Mouse (Mus musculus) lung, adult 18-20 months (tissue): ENCODE results near the gene Pou6f1.
"Not testable (repeated sequence)": the region's sequence is repeated elsewhere in the genome, so short reads cannot be mapped to it uniquely, and the experiment has no call there.

Source experiments
- DNase-seq, 2 experiments: peaks; one replicate each; pipeline ENCODE4 v3.0.0; 2022; ENCODE audit warnings: mixed read lengths in 2 of 2

Gene Pou6f1

GRCm38 (mm10) chr15:100616221-100616620, 16.4 kb upstream of the Pou6f1 start:
- no peak for DNase-seq

- DNase-seq, result peak; percentile 86 to 90
Measured at GRCm38 (mm10) chr15:100615825-100616220, 16.0 kb upstream of the Pou6f1 start.

GRCm38 (mm10) chr15:100614996-100615824, 15.4 kb upstream of the Pou6f1 start, which contains the start of gene Dazap2:
Gene Dazap2 (plus strand): TSS chr15:100615349.
- DNase-seq, result peak; percentile 97 to 98

GRCm38 (mm10) chr15:100614218-100614995, 14.6 kb upstream of the Pou6f1 start:
- DNase-seq, result no peak

GRCm38 (mm10) chr15:100613584-100613983, 13.8 kb upstream of the Pou6f1 start:
- peak; percentile 75 to 81 for DNase-seq

- no peak for DNase-seq
Measured at GRCm38 (mm10) chr15:100612432-100612831, 12.6 kb upstream of the Pou6f1 start.

- DNase-seq, result no peak
Measured at GRCm38 (mm10) chr15:100611951-100612350, 12.2 kb upstream of the Pou6f1 start.

GRCm38 (mm10) chr15:100606677-100607076, 6.9 kb upstream of the Pou6f1 start:
- DNase-seq, result not testable (repeated sequence)

GRCm38 (mm10) chr15:100601669-100602068, 1.9 kb upstream of the Pou6f1 start:
- no peak for DNase-seq

- no peak for DNase-seq
Measured at GRCm38 (mm10) chr15:100600696-100601272, 1.0 kb upstream of the Pou6f1 start.

- DNase-seq, result peak; percentile 76 to 82
Measured at GRCm38 (mm10) chr15:100600047-100600695, 387 bp upstream of the Pou6f1 start.

GRCm38 (mm10) chr15:100598883-100599275, 905 bp downstream of the Pou6f1 start:
- DNase-seq, result peak; percentile 59 to 67

- DNase-seq, result peak; percentile 73 to 78
Measured at GRCm38 (mm10) chr15:100598287-100598882, 1.4 kb downstream of the Pou6f1 start.

GRCm38 (mm10) chr15:100592817-100593216, 7.0 kb downstream of the Pou6f1 start:
- no peak for DNase-seq

GRCm38 (mm10) chr15:100590436-100590835, 9.3 kb downstream of the Pou6f1 start:
- peak in 1 of 2 experiments; percentile 27 for DNase-seq

- no peak for DNase-seq
Measured at GRCm38 (mm10) chr15:100588297-100588696, 11.5 kb downstream of the Pou6f1 start.

GRCm38 (mm10) chr15:100587166-100587565, 12.6 kb downstream of the Pou6f1 start:
- DNase-seq, result no peak

GRCm38 (mm10) chr15:100585931-100586330, 13.9 kb downstream of the Pou6f1 start:
- DNase-seq, result no peak

GRCm38 (mm10) chr15:100580108-100580507, 19.7 kb downstream of the Pou6f1 start:
- DNase-seq, result no peak

- no peak for DNase-seq
Measured at GRCm38 (mm10) chr15:100577972-100578371, 21.8 kb downstream of the Pou6f1 start.

GRCm38 (mm10) chr15:100576810-100577209, 23.0 kb downstream of the Pou6f1 start:
- no peak for DNase-seq

- no peak for DNase-seq
Measured at GRCm38 (mm10) chr15:100576392-100576791, 23.4 kb downstream of the Pou6f1 start.
